Mouse (Mus musculus): ENCODE results near the gene Tecr.
A peak's percentile ranks its signal among the peaks of the same experiment; 100 is the strongest.

Gene Tecr

DNA sequence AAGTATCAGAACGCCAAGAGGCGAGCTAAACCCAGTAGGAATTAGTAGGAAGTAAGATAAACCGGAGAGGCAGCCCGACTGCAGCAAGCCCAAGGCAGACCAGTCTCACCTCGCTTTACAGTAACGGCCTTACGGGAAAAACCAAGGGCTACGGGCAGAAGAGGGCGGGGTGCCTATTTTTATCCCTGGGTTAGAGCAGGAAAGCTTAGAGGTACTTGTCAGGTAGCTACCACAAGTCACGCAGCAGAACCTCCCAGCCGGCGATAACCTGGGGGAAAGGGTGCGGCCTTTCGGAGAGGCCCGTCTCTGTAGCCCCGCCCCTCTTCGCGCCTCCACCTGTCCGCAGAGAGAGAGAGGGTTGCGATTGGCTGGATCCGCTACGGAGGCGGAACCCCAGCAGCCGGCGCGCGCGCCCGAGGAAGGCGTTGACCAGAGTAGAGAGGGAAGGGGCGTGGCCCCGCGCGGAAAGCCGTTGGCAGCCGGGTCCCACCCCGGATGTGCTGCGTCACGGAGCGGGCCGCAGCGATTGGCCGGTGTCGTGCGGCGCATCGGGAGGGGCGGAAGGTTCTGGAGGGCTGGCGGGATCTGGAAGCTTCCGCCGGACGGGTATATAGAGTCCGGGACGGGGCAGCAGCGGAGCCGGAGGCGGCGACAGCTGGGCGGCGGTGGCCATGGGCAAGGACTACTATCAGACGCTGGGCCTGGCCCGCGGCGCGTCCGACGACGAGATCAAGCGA lies at the start of gene Tecr, which contains the start of gene Dnajb1:
Tecr (minus strand) TSS at position 311 of the 737 bp plus-strand sequence.
Dnajb1 (plus strand) TSS at position 533 of the 737 bp plus-strand sequence.
- peak; percentile 99 for DNase-seq

DNA sequence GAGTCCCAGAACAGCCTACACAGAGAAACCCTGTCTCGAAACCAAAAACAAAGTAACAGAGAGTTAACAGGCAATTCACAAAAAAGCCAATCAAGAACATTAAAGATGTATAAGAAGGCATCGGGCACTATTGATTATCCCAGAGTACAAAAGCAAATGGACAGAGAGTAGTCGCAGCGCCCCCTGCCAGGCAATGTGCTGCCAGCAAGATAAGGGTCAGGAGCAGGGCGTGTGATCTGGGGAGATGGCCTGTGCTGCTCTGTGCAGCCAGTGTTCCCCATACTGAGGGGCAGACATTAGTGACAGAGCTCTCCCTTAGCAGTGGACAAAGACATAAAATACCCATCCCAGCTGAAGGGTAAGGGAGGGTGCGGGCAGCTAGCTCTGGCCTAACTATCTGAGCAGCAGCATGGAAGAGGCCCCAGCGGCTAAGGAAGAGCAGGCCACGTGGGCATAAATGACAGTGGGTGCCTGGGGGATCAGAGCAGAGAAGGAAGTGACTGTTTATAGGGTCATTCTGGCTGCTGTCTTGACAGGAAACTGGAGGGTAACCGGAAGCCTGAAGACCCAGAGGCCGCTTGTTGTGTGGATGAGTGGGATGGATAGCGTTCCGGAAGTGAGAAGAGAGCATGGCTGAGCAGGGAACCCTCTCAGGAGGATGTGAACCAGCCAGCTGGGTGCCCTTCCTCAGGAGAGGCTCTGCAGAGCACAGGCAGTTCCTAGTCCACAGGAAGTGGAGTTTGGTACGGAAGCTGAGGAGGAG lies 48.9 kb upstream of the Tecr start:
- no peak for DNase-seq

DNA sequence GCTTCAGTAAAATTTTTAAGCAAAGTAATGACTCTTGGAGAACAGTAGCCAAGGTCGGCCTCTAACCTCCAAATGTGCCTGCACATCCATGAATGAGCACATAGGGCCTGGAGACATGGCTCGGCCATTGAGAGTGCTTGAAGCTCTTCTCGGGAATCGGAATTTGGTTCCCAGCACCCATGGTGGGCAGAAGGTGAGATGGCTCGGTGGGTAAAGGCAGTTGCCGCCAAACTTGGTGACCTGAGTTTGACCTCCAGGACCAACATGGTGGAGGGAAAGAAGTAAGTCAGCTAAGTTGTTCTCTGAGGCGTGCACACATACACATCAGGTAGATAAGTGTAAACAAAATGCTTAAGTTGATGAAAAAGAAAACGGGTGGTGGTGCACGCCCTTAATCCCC lies 48.3 kb upstream of the Tecr start:
- DNase-seq: no peak

DNA sequence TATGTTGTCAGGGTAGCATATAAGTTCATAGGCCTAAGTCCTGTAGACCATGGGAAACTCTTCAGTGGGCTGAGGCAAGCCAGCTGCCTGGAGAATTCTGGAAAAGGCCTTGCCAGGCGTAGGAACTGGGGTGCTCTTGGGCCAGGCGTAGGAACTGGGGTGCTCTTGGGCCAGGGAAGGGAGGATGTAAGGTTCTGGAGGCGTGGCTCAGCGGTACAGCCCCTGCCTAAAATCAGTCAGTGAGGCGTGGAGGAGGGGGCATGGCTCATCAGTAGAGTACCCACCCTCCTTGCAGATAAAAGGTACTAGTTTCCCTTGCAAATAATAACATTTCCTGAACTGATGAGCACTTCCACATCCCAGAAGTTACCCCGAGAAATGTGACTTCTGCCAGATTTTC lies 47.0 kb upstream of the Tecr start:
- DNase-seq: no peak

DNA sequence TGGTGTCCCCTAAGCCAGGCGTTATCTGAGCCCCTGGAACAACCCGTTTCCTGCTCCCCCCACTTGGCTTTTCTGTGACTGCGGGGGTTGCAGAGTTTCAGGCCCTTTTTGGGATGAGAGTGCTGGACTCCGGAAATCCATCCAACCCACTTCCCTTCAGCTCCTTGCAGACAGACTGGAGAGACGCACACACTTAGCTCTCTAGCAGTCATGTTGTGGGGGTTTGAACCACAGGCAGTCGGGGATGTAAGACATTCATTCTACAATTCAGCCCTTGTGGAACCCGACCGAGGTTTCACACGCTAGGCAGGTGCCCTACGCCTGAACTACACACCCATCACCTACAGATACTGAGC lies 45.9 kb upstream of the Tecr start:
- DNase-seq: no peak

DNA sequence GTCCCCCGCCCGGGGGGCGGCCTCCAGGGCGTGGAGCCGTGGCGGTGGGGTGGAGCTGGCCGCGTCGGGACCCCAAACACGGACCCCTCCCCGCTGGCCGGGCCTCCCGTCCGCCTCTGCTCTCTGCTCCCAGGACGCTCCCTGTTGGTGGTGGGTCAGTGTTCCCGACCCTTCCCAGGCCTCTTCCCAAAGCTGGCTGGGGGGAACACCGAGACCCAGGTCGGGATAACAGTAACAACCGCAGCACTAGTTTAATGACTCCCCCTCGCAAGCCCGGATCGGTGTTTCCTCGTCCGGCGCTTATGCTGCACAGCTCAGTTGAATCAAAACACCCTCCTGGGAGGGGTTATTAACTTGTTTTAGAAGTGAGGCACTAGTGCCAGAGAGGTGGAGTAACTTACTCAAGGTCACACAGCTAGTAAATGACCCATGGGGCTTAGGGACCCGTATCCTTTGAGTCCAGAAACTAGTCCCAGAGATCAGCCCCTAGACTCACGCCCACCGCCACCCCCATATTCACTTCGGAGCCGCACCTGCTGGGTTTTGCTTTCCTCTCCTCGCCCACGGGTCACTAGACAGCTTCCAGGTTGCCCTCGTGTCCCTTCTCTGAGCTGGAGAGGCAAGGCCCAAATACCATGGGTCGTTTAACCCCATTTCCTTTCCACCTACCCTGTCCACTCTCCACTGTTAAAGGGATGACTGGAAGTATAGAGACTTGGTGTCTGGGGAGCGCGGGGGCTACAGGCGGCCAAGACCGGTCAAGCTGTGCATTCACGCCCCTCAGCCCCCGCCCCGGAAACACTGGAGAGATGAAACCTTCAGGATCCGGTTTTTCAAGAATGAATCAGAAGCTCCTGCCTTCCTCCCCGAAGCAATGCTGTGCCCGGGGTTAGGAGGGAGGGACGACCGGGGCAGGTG lies 45.2 kb upstream of the Tecr start:
- DNase-seq: peak; percentile 29

DNA sequence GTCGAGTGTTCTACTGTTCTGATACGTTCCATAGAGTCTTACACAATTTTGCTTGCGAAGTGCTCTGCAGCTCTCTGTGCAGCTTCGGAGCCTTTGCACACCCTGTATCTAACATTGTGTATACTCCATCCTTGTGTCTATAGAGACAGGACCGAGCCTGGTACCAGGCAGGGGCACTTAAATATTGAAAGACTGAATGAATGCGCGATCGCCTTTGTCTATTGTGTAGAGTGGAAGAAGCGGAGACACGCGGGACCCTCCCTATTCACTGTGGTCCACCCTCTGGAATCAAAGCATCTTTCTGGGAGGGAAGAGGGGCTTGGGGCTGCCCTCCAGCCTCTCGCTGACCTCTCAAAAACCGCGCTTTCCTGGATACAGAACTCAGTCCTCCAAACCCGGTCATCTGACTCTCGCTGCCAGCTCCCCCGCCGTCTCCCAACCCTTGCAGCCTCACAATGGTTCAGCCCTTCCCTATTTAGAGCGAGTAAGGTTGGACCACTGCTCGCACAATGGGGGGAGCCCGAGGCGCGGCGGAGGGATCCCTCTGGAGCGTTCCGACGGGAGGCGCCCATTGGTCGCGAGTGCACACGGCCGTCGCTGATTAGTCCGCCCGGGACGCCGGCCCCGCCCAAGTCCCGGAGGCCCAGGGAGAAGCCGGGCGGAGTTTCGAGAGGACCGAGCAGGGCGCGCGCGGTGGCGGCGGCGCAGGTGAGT lies 44.4 kb upstream of the Tecr start, which contains the start of gene Gipc1:
Gipc1 (plus strand) TSS at position 648 of the 714 bp plus-strand sequence.
- peak; percentile 100 for DNase-seq

DNA sequence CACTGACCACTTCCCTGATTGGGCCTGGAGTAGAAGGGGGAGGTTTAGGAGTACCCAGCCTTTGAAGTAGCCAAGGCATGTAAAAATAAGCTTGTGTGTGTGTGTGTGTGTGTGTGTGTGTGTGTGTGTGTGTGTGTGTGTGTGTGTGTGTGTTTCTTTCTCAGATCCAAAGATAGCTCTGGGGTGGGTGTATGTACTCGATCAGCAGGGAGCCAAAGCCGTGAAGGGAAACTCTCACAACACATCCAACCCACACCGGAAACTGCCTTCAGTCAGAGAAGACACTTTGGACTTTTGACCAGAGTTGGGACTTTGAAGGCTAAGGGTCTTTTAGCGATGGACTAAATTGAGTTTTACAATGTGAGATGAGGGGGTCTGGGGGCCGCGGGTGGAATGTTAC lies 41.9 kb upstream of the Tecr start:
- no peak for DNase-seq

DNA sequence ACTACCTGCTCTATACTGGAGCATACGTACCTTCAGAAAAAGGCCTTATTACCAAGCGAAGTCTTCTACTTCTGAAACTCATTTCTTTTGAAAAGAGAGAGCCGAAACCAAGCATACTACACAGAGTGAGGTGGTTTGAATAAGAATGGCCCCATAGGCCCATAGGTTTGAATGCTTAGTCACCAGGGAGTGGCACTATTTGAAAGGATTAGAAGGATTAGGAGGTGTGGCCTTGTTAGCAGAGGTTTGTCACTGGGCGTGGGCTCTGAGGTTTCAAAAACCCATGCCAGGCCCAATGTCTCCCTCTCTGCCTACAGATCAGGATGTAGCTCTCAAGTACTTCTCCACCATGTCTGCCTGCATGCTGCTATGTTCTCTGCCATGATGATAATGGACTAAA lies 40.3 kb upstream of the Tecr start:
- DNase-seq: no peak

DNA sequence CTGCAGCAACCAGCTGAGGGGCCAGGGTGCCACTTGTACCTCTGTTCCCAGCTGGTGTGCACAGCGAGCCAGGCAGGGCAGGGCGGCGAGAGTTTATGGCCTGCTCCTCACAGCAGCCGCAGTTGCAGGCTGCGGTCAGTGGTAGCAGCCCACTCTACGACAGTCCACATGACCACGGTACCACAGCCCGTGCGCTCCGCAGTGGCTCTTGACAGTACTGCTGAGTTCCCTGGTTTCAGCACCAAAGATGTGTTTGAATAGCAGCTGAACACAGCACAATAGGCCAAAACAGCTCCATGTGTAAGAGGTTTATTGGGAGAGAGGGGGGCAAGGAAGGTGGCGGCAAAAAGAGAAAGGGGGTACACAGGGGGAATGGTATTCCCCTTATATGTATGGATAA lies 39.7 kb upstream of the Tecr start:
- DNase-seq: no peak

DNA sequence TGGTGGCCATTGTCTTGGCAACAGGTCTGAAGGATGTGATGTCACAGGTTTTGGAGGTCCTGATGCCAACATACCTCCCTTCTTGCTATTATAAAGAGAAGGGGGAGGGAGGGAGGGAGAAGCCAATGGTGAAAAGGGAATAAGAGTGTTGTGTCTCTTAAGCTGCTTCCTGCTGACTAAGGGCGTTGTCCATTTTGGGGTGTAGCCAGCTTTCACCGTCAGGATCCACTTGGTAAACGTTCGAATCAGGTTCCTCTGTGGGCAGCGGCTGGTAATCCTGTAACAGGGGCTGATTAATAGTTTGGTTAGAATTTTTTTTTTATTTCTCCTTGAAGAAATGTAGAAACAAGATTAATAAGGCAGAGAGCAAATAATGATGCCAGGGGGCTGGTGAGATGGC lies 31.9 kb upstream of the Tecr start:
- no peak for DNase-seq

DNA sequence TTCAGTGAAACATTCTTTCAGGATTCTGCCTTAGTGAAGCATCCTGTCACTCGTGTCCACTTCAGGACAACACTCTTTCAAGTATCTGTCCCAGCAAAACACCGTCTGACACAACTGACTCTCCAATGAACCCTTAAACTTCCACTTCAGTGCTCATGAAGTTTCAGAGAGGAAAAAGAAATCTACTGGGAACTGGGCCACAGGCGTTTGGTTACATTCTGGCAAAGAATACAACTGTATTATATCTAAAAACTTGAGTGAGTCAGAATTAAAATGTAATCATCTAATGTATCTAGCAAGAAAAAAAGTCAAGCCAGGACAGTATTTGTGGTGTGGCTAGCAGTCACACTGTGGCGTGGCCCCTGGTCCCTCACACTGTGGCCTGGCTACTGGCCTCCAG lies 31.1 kb upstream of the Tecr start:
- no peak for DNase-seq

DNA sequence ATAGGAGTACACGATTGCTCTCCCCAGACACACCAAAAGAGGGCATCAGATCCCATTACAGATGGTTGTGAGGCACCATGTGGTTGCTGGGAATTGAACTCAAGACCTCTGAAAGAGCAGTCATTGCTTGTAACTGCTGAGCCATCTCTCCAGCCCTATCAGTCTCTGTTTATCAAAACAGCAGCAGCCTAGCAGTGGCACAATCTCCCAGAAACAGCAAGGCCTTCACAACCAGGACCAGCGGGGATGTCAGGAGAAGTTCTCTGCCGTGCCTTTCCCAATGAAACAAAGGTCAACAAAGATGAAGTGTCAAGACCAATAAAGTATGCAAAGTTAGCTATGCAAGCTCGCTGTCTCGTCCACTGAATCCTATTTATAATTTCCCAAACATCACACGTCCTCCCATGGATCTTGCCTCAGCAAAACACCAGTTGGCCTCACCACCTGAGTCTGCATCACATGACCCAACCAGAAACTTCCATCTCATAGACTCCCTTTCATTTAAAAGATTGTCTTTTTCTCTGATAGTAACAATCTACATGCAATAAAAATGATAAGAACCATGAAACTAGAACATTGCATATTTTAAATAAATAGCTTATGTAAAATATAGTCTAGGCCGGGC lies 24.4 kb upstream of the Tecr start:
- DNase-seq: no peak

DNA sequence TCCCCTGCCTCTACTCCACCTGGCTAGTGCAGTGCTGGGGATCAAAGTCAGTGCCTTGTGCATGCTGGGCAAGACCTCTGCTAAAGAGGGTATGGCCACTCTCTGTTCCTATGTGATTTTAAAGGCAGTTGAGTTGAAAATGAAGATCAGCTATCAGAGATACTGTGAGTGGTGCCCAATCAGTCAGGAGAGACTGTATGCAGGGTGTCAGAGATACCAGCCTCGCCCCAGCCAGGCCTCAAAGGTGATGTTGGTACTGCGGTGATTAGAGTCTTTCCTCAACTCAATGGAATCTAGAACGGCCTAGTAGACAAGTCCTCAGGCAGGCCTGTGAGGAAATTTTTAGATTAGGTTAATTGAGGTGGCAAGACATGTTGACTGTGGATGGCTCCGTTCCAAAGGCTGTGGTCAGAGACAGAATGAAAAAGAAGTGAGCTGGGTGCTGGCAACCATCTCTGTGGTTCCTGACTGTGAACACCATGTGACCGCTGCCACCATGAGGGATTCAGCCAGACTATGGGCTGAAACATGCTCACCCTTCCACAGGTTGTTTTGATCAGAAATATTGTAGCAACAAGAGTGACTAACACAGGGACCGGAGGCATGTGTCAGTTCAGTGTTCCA lies 18.0 kb upstream of the Tecr start:
- no peak for DNase-seq

DNA sequence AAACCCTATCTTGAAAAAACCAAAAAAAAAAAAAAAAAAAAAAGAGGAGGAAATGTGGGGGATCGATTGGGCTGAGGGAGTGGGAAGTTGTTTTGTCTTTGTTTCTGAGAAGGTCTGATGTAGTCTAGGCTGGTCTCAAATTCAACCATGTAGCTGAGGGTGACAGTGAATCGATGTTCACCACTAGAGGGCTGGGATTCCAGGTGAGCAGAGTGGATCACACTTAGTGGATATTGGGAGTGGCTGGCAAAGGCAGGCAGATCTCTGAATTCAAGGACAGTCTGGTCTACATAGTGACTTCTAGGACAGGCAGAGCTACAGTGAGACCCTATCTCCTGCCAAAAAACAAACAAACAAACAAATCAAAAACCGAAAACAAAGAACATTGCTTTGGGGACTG lies 17.0 kb upstream of the Tecr start:
- peak; percentile 54 for DNase-seq

DNA sequence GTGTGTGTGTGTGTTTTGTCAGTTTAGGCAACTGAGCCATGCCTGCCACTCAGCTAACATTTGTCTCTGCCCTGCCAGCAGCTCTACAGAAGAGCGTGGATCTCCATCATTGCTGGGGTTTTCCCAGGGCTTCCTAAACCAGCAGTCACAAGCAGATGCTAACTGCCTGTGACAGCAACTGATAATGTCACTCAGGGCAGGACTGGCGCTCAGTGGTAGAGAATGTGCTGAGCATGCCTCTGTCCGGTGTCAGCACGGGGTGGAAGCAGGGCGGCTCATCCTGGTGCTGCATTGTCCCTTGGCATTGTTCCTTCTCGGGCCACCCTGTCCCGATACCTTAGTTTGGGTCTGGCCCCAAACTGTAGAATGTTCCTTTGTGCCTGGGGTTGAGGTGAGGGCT lies 15.8 kb upstream of the Tecr start:
- DNase-seq: no peak

DNA sequence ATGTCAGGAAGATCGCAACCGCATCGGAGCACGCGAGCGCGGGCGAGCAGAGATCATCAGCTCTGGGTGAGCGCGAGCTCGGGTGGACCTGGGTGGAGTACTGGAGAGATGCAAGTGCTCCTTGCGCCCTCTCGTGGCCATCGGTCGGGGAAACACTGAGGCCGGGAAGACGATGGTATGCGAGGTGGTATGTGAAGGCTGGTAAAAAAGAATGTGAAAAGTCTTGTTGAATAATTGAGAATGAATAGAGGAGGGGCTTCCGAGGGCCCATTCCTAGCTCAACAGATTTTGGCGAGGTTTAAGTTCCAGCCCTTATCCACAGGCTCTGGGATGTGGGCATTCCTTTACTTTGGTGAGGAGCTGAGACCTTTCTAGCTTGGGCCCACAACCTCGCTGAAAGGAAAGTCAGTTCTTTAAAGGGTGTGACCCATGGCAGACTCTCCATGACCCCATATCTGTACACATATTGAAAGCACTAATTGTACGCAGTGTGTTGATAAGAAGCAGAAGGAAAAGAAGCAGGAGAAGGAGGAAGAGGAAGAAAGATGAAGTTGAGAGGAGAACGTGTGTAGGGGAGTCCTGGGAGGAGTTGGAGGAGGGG lies 14.7 kb upstream of the Tecr start:
- peak; percentile 91 for DNase-seq

DNA sequence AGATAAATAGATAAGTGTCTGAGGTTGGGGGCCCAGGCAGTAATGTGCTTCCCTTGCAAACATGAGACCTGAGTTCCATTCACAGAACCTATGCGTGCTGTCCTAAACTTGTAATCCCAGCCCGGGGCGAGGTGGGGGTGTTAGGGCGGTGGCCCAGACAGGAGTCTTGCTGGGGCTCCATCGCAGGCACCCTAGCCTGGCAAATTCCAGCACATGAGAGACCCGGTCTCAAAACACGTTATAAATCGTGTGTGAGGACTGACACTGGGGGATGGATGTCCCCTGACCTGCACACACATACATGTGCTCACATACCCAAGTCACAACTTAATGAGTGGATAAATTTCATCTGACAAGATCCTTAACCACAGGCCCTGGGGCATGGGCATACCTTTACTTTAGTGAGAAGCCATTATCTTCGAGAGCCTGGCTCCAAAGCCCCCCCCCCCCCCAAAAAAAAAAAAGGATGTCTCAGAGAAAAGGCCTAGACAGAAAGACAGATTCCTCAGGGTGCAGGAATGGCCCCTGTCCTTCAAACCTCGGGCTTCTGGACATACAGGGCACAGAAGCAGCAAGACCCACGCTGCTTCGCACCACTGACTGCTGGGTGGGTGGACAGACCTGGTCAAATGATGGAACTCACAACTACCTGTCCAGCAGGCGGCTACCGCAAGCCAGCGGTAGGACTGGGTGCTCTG lies 14.1 kb upstream of the Tecr start:
- peak; percentile 17 for DNase-seq

DNA sequence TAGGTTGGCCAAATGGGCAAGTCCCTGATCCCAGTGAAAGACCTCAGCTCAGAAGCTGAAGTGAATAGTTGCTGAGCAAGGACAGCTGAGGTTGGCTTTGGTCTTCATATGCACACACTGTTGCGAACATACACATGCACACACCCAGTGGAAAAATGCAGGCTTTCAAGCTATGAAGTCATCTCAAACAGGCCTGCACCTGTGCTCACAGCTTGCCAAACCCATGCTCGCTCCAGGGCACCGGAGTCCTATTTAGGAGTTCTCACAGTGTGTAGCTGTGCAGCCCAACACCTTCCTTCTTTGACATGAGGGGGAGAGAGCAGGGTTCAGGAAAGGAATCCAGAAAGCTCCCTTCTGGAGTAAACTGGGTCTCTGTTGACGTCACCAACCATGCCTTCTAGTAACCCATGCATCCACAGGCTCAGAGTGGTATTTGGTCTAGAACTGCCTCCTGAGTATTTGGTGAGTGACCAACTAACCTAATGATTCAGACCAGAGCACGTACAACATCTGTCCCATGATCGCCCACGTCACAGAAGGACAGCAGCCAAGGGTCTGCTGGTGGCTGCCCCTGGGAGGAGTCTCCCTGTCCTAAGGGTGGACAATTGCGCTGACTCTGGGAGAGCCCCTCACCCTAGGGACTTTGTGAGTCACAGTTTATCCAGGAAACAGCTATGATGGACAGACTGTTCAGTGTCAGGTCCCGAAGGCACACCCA lies 12.0 kb upstream of the Tecr start:
- no peak for DNase-seq

DNA sequence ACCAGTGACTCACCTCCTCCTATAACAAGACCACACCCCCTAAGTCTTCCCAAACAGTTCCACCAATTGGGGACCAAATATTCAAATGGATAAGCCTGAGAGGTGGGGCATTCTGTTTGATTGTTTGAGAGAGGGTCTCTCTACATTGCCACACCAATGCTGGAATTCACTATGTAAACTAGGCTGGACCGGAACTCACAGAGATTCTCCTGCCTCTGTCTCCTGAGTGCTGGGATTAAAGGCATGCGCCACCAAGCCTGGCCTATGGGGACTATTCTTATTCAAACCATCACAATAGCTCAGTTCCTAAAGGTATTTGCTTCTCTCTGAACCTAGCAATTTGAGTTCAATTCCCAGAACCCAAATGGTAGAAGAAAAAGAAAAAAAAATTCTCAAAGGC lies 10.8 kb upstream of the Tecr start:
- DNase-seq: no peak

Measured in retina, postnatal 1 day (tissue).